Mouse (Mus musculus) neutrophil, adult 65 days (primary cell): Measurements from ENCODE around the gene Cldnd1. TPM values are rescaled to one million over a fixed set of nuclear protein-coding genes. Genes with fewer than 3 reads are reported as not detected.

ENCODE experiments used
- total RNA-seq: library from RNA; stranded (reverse); gene quantifications from 2 replicates; pipeline ENCODE4 v1.2.4, GENCODE M21; 2023

The Cldnd1 gene
- total RNA-seq, result 29.3 and 30.6 TPM in 2 replicates

DNA sequence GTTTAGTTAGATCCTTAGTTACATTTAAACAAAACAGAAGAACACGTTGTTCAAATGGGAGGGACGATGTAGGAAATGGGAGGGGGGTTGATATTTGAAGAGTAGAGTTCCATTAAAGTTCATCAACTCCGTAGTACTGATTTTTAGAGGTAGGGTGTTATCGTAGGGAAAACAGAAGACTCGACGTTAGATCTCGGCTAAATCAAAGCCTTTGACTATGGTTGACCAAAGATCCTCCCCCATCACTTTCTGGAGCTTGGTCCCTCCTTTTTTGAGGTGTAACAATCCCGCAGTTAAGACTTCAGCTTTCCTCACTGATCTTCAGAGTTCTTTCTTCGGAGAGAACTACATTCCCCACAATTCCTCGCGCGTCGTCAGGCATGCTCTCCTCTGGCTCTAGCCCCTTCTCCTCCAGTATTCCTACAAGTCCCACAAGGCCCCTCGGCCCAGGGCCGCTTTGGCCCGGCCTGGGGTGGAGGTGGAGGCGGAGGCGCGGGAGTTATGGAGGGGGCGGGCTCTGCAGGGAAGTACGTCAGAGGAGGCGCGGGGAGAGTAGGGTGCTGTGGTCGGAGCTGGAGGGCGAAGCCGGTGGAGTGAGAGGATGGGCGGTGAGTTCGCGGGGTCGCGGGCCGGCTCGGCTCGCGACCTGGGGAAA is at the start of gene Cldnd1:
Gene Cldnd1 (plus strand): TSS at position 434 of the 655 bp plus-strand sequence.

GRCm38 (mm10) chr16:58718666-58719120 is 9.0 kb upstream of the Cldnd1 start, which contains the start of gene Gpr15:
Gene Gpr15 (minus strand): TSS chr16:58719070.

GRCm38 (mm10) chr16:58763076-58763475 is 35.4 kb downstream of the Cldnd1 start, which contains the start of gene Olfr172:
Gene Olfr172 (minus strand): TSS chr16:58763176.

Other genes starting within 250 kb of the Cldnd1 start
- gene St3gal6, start 203.7 kb upstream of the Cldnd1 start, total RNA-seq, result 143 and 173 TPM in 2 replicates
- gene Gm813, start 110.9 kb upstream of the Cldnd1 start, total RNA-seq, result not detected in 2 replicates
- not detected in 2 replicates for gene E330017A01Rik, start 89.2 kb upstream of the Cldnd1 start, total RNA-seq
- gene Cpox, start 57.6 kb upstream of the Cldnd1 start, total RNA-seq, result 5.4 and 9.7 TPM in 2 replicates
- 0.25 and 0.95 TPM in 2 replicates for gene Gpr15, start 8.8 kb upstream of the Cldnd1 start, total RNA-seq
- gene Olfr172, start 35.3 kb downstream of the Cldnd1 start, total RNA-seq, result not detected in 2 replicates
- not detected in 2 replicates for gene Olfr173, start 72.4 kb downstream of the Cldnd1 start, total RNA-seq
- gene Olfr175-ps1, start 98.9 kb downstream of the Cldnd1 start, total RNA-seq, result not detected in 2 replicates
- not detected in 2 replicates for gene Olfr177, start 146.9 kb downstream of the Cldnd1 start, total RNA-seq
- gene Olfr178, start 164.2 kb downstream of the Cldnd1 start, total RNA-seq, result not detected in 2 replicates
- gene Olfr181, start 200.8 kb downstream of the Cldnd1 start, total RNA-seq, result not detected in 2 replicates
- gene Olfr180, start 201.5 kb downstream of the Cldnd1 start, total RNA-seq, result not detected in 2 replicates